Comparison of ENCODE assay signal across 9 mouse cellular contexts in the genomic region with DNA sequence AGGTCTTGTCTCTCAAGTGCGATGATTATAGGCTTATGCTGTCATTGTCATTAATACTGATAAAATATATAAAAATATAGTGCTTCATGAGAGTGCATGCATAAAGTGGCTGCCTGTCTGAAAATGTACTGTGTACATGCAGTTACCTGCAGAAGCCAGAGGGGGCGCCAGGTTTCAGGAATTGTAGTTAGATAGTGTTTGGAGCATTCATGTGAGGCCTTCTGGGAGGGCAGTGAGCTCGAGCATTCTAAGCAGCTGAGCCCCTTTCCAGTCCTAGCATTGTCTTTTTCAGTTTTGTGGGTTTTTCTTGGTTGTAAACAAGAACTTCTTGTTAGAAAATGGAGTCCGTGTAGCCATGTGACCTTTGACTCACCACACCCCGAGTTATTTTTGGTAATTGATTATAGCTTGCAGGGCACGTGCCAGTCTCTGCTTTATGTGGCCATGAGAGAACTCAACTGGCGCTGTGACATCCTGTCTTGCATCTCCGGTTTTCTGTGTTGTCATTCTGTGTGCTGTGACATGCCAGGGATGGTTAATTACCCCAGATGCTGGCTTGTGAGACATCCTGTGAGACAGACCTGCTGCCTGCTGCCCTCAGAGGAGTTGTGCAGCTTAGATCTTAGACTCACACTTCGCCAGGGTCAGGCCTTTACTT. TPM values are rescaled to one million over a fixed set of nuclear protein-coding genes. Genes with fewer than 3 reads are reported as not detected.
DNase-seq lines count a peak whose midpoint lies in the region; TF ChIP-seq lines count a peak whose summit lies in the region.
"Had no signal": no experiment of that assay in that cellular context is flagged by ENCODE, and none has a peak within 500 bp of the region (broad histone marks: within the 10 kb centered on the region; RNA-seq: fewer than 3 reads in every experiment).

No protein-coding gene starts in this region.

- DNase-seq in adrenal gland, adult (ENCODE audit: inconsistent age in 2 of 2, low spot score in 1 of 2) = peak; percentile 44 to 68
- DNase-seq in adrenal gland, postnatal 4 days (ENCODE audit: low spot score in 2 of 2) = no peak
- peak in 1 of 2 experiments; percentile 34 for DNase-seq in layer of hippocampus, adult 2 months (ENCODE audit: low spot score in 2 of 2)
- no peak for DNase-seq in layer of hippocampus, adult 11-12 months (ENCODE audit: low spot score)
- peak; percentile 19 for DNase-seq in MEL-GATA-1-ER (ENCODE audit: extremely low read depth, low read depth)
- DNase-seq in kidney, postnatal 36 days = peak; percentile 20 to 54
- peak; percentile 81 for DNase-seq in thymus, postnatal 4 days
- DNase-seq in left cerebral cortex, postnatal 10 days (ENCODE audit: extremely low spot score in 1 of 2, low spot score in 2 of 2) = no peak

- intact Hi-C loops in left cerebral cortex, postnatal 10 days (cut with DNase I) = no loop called here

- H3K27ac ChIP-seq in layer of hippocampus, adult 2 months = no peak overlapping the region
- H3K27ac ChIP-seq: midbrain, embryonic 12.5 days had no signal

- peak; percentile 86 for TF ChIP-seq CTCF in layer of hippocampus, adult 2 months (conservative IDR thresholded peaks at IDR 0.05)

- H3K4me3 ChIP-seq in layer of hippocampus, adult 2 months = no peak overlapping the region
- H3K4me3 ChIP-seq: midbrain, embryonic 12.5 days had no signal

RNA-seq across cellular contexts. Expression of a gene that starts 11.5 kb away (rescaled TPM):
- 100 to 1,000 TPM; 221 to 224 TPM for total RNA-seq in adrenal gland, postnatal 4 days (2021)
- 100 to 1,000 TPM; 459 to 497 TPM for total RNA-seq in layer of hippocampus, adult 2 months (2021)
- total RNA-seq in left cerebral cortex, postnatal 10 days (2021) = 100 to 1,000 TPM; 498 to 558 TPM

RNA-seq across cellular contexts. Expression of a gene that starts 21.9 kb away (rescaled TPM):
- under 1 TPM in 1 of 2 experiments, not detected in 1; 0.14 TPM for total RNA-seq in adrenal gland, postnatal 4 days (2021)
- not detected for total RNA-seq in layer of hippocampus, adult 2 months (2021)
- total RNA-seq in left cerebral cortex, postnatal 10 days (2021) = not detected

RNA-seq across cellular contexts. Expression of a gene that starts 26.2 kb away (rescaled TPM):
- 100 to 1,000 TPM in 1 of 2 experiments, 10 to 100 TPM in 1; 59.5 to 102 TPM for total RNA-seq in adrenal gland, postnatal 4 days (2021)
- 100 to 1,000 TPM; 249 to 277 TPM for total RNA-seq in layer of hippocampus, adult 2 months (2021)
- total RNA-seq in left cerebral cortex, postnatal 10 days (2021) = 1,000 to 10,000 TPM; 1,287 to 1,390 TPM

RNA-seq across cellular contexts. Expression of a gene that starts 38.3 kb away (rescaled TPM):
- 10 to 100 TPM; 40.2 to 40.5 TPM for total RNA-seq in adrenal gland, postnatal 4 days (2021)
- total RNA-seq in layer of hippocampus, adult 2 months (2021) = 10 to 100 TPM; 56.7 to 62.1 TPM
- total RNA-seq in left cerebral cortex, postnatal 10 days (2021) = 10 to 100 TPM; 75.4 to 77.6 TPM

RNA-seq across cellular contexts. Expression of a gene that starts 52.5 kb away (rescaled TPM):
- 1 to 10 TPM; 3.6 to 4.0 TPM for total RNA-seq in adrenal gland, postnatal 4 days (2021)
- total RNA-seq in layer of hippocampus, adult 2 months (2021) = 10 to 100 TPM; 15.8 to 17.4 TPM
- 10 to 100 TPM; 16.2 to 17.4 TPM for total RNA-seq in left cerebral cortex, postnatal 10 days (2021)

Comparison
In these comparisons a context has a peak if more than half of its experiments do, and no peak if none do; other contexts are left out.
1. DNase-seq: peak in adrenal gland, adult (2 of 2), MEL-GATA-1-ER (single experiment), kidney, postnatal 36 days (2 of 2) and thymus, postnatal 4 days (single experiment); none in adrenal gland, postnatal 4 days (0 of 2), layer of hippocampus, adult 11-12 months (single experiment) and left cerebral cortex, postnatal 10 days (0 of 2).
2. RNA of a gene that starts 26.2 kb away (total RNA-seq): 1,287 to 1,390 TPM in left cerebral cortex, postnatal 10 days; 249 to 277 TPM in layer of hippocampus, adult 2 months and 59.5 to 102 TPM in adrenal gland, postnatal 4 days; every median in the first group is over 4 times any median in the second.